Mouse (Mus musculus) large intestine, adult 2 months (tissue): ENCODE measurements around the gene Asb4. TPM values are rescaled to one million over a fixed set of nuclear protein-coding genes. Genes with fewer than 3 reads are reported as not detected.

Source experiments
- DNase-seq: peaks from one replicate; pipeline ENCODE4 v3.0.0-alpha.2; 2012; ENCODE audit warnings: low read depth, low spot score
- WGBS: fragments of 180-500 bp; shearing (Covaris S2); methylation state at CpG from one replicate; pipeline ENCODE4 v1.1.7; 2018; 5-methylcytosine and 5-hydroxymethylcytosine counted together
- polyA plus RNA-seq: library from polyadenylated mRNA; depleted of rRNA; stranded (reverse); fragments of >200 nt; gene quantifications from 2 replicates; pipeline ENCODE4 v1.2.3, GENCODE M21; 2012; rRNA removed

Gene Asb4
- polyA plus RNA-seq, 1 experiment = 0.10 TPM

- WGBS = 15% methylated on average over 14 of the region's 14 CpGs
- DNase-seq = no peak
Measured at GRCm38 (mm10) chr6:5442316-5443085, 59.3 kb downstream of the Asb4 start.

- DNase-seq = no peak
- 25% methylated on average over 13 of the region's 13 CpGs for WGBS
Measured at GRCm38 (mm10) chr6:5443104-5443863, 60.1 kb downstream of the Asb4 start.

- no peak for DNase-seq
- 88% methylated on average over 5 of the region's 5 CpGs for WGBS
Measured at GRCm38 (mm10) chr6:5444331-5444898, 61.2 kb downstream of the Asb4 start.

- WGBS = 87% methylated on average over 4 of the region's 4 CpGs
- DNase-seq = no peak
Measured at GRCm38 (mm10) chr6:5447013-5447412, 63.8 kb downstream of the Asb4 start.

GRCm38 (mm10) chr6:5447546-5447945 is 64.4 kb downstream of the Asb4 start:
- DNase-seq = no peak

DNA sequence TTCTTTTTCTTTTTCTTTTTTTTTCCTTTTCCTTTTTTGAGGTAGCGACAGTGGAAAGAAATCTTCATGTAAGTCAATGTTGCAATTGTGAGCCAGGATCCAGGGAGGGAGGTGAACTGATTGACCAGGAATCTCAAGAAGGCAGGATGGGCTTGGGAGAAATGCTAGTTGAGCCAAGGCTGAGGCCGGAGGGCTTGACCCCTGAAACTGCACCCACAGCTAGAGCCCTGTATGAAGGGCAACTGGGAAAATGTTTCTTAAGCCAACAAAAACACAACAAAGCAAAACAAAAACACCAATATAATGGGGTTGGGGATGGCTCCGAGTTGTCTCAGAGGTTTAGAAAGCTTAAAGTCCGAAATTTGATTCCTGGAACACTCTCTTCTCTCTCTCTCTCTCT is 65.2 kb downstream of the Asb4 start:
- DNase-seq = no peak
- 75% methylated on average over 4 of the region's 4 CpGs for WGBS

More at GRCm38 (mm10) chr6:5447546-5447945, 64.4 kb downstream of the Asb4 start:
- 69% methylated on average over 6 of the region's 6 CpGs for WGBS

DNA sequence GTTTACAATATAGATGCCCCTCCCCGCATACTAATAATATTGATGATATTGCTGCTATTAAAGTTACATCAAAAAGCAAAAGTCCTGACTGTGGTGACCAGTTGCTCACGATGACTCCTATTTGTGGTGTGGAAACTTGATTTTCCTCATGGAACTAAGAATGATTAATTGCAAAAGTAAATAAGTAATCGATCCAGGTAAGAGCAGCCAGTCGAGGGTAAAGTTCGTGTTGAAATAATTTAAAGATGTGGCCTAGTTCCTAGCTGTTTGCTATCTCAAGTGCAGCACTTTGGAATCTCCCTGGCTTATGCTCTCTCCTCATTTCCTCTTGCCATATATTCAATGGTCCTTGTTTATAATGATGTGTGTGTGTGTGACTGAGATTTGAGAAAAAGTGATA is 66.7 kb downstream of the Asb4 start:
- no peak for DNase-seq
- WGBS = 46% methylated on average over 5 of the region's 5 CpGs

GRCm38 (mm10) chr6:5455836-5456235 is 72.7 kb downstream of the Asb4 start:
- WGBS = 73% methylated on average over 3 of the region's 3 CpGs
- no peak for DNase-seq

- WGBS = 84% methylated on average over 10 of the region's 10 CpGs
- DNase-seq = no peak
Measured at GRCm38 (mm10) chr6:5470480-5471318, 87.5 kb downstream of the Asb4 start.

- no peak for DNase-seq
- 91% methylated on average over 2 of the region's 2 CpGs for WGBS
Measured at GRCm38 (mm10) chr6:5472692-5473091, 89.5 kb downstream of the Asb4 start.

GRCm38 (mm10) chr6:5474021-5474420 is 90.8 kb downstream of the Asb4 start:
- no peak for DNase-seq
- WGBS = 51% methylated on average over 1 of the region's 1 CpGs

GRCm38 (mm10) chr6:5481066-5481465 is 97.9 kb downstream of the Asb4 start:
- no peak for DNase-seq
- 78% methylated on average over 2 of the region's 2 CpGs for WGBS

DNA sequence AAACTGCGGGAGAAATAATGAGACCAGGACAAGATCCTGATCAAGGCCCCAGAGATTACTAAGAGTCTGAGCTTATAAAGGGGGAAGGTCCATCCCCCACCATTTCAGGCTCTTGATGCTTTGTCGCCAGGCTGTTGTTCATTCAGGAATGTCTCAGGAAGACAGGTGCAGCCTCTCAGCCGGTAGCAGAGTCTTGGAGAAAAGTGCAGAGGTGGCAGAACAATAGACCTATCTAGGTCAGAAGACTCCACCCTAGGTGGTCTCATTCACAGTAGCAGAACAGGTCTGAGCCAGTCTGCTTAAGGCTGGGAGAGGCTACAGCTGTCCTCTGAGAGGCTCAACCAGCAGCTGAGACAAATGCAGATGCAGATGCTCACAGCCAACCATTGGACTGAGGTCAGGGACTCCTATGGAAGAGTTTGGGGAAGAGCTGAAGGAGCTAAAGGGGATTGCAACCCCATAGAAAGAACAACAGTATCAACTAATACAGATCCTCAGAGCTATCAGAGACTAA is 99.1 kb downstream of the Asb4 start:
- 70% methylated on average over 3 of the region's 3 CpGs for WGBS
- no peak for DNase-seq

Other genes with a start within 250 kb of the Asb4 start
- gene Pon1, start 189.4 kb upstream of the Asb4 start, polyA plus RNA-seq = 0.07 and 0.22 TPM in 2 replicates
- 15.0 and 18.7 TPM in 2 replicates for gene Pon3, start 127.1 kb upstream of the Asb4 start, polyA plus RNA-seq
- 28.7 and 37.6 TPM in 2 replicates for gene Pon2, start 84.9 kb upstream of the Asb4 start, polyA plus RNA-seq
- 0.97 and 1.8 TPM in 2 replicates for gene Pdk4, start 112.9 kb downstream of the Asb4 start, polyA plus RNA-seq